Mouse (Mus musculus) kidney, postnatal 0 days (tissue): ENCODE data around the gene Atp2b4. TPM values are rescaled to one million over a fixed set of nuclear protein-coding genes. Genes with fewer than 3 reads are reported as not detected.

ENCODE experiments used
- ATAC-seq: fragments of 200-750 bp; cut with Nextera tagmentation; replicated peaks from 2 replicates; pipeline ENCODE4 v1.8.0; 2017; ENCODE audit warnings: low read depth, moderate number of reproducible peaks, moderate TSS enrichment, moderate library complexity; ENCODE audit not compliant: low FRiP score
- DNase-seq: peaks from one replicate; pipeline ENCODE4 v3.0.0-alpha.2; 2016; ENCODE audit warnings: low spot score
- H3K27ac ChIP-seq: fragments of 300-500 bp; sonication (generic); 2 replicates; pipeline ENCODE4 v1.5.1; 2014; ENCODE audit warnings: mild to moderate bottlenecking
- H3K27me3 ChIP-seq: fragments of 300-500 bp; sonication (generic); 2 replicates; pipeline ENCODE4 v1.6.1; 2014; ENCODE audit warnings: low read length, mixed read lengths; ENCODE audit not compliant: insufficient read depth
- H3K36me3 ChIP-seq: fragments of 300-500 bp; sonication (generic); 2 replicates; pipeline ENCODE4 v1.6.1; 2014; ENCODE audit warnings: low read length, mixed read lengths; ENCODE audit not compliant: insufficient read depth
- H3K4me1 ChIP-seq: fragments of 300-500 bp; sonication (generic); replicated peaks from 2 replicates; pipeline ENCODE4 v1.6.1; 2014; ENCODE audit warnings: antibody characterized with exemption, low read length, mixed read lengths; ENCODE audit not compliant: insufficient read depth
- H3K4me2 ChIP-seq: fragments of 300-500 bp; sonication (generic); 2 replicates; pipeline ENCODE4 v1.6.1; 2014; ENCODE audit warnings: mild to moderate bottlenecking, low read length, moderate library complexity, mixed read lengths
- H3K4me3 ChIP-seq: fragments of 300-500 bp; sonication (generic); replicated peaks from 2 replicates; pipeline ENCODE4 v1.5.1; 2014; ENCODE audit warnings: low read depth, low read length
- H3K9ac ChIP-seq: fragments of 300-500 bp; sonication (generic); 2 replicates; pipeline ENCODE4 v1.6.1; 2014; ENCODE audit warnings: low read depth, low read length
- H3K9me3 ChIP-seq: fragments of 300-500 bp; sonication (generic); replicated peaks from 2 replicates; pipeline ENCODE4 v1.6.1; 2016; ENCODE audit warnings: low read length, inconsistent platforms, mixed read lengths
- CTCF ChIP-seq: IDR thresholded peaks from 2 replicates; pipeline ENCODE4 v1.5.1; 2016; ENCODE audit warnings: antibody characterized with exemption, low read depth, mild to moderate bottlenecking, moderate library complexity
- WGBS: fragments of 180-500 bp; shearing (Covaris S2); extraction: QIAGEN DNeasy Blood & Tissue Kit; methylation state at CpG from one replicate; pipeline ENCODE4 v1.1.7; 2014; 5-methylcytosine and 5-hydroxymethylcytosine counted together
- polyA plus RNA-seq: library from polyadenylated mRNA; unstranded; fragments of >200 nt; fragmentation: Nextera tagmentation; extraction: Ambion mirVana; gene quantifications from 2 replicates; pipeline ENCODE4 v1.2.1, GENCODE M21; 2015

The Atp2b4 gene
- polyA plus RNA-seq, 1 experiment from 2014 or later: 5.6 TPM

DNA sequence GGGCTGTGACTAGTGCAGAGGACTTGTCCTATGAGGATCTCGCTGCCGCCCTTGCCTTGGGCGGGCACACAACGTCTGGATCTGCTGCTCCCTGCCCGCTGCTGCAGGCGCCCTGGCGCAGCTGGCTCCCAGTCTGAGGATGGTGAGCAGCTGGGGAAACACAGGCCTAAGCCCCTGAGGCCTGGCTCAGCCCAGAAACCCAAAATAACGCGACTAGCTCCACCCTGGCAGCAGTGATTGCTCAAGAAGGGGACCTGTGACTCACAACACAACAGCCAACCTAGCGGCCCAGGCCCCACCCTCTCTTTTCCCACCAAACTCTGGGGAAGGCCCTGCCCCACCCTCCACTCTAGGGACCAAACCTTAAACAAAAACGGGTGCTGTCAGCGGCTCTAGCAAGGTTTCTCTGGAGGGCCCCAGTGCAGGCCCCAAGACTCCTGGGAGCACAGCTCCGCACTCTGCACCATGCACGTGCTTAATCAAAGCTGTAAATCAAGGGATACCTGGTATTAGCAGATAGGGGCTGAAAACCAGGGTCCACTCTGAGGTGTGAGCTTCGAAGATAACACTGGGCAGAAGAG, 23.1 kb downstream of the Atp2b4 start:
- DNase-seq: no peak
- TF ChIP-seq CTCF: no peak
- Histone ChIP-seq H3K27me3 (no peaks in the 10 kb centered on the region), H3K4me3 (no peak overlapping the region), H3K4me1 (no peaks in the 10 kb centered on the region), H3K9me3 (no peaks in the 10 kb centered on the region), H3K27ac (no peak overlapping the region), H3K9ac (no peak overlapping the region), H3K4me2 (no peak overlapping the region), H3K36me3 (no peaks in the 10 kb centered on the region)
- WGBS: 82% methylated on average over 15 of the region's 15 CpGs
- ATAC-seq: no peak

DNA sequence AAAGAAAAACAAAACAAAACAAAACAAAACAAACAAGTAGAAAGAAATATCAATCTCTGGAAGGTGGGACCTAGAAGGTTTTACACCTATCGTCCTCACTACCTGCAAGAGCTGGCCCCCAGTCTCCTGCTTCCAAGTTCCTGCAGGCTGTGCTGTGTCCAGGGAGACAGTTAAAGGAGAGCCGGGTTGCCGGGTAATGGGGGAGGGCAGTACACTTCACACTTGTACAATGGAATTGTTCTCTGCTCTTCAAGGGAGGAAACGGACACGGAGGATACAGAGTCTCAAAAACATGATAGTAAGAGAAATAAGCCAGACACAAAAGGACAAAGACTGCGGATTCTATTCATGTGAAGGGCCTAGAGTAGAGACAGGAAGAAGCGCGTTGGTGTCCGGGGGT, 28.3 kb downstream of the Atp2b4 start:
- Histone ChIP-seq H3K9ac (no peak overlapping the region), H3K27me3 (no peaks in the 10 kb centered on the region), H3K4me2 (no peak overlapping the region), H3K27ac (no peak overlapping the region), H3K4me1 (peaks cover 3% of the 10 kb centered on the region; the same call in 1 of the 2 replicates), H3K36me3 (no peaks in the 10 kb centered on the region), H3K9me3 (no peaks in the 10 kb centered on the region), H3K4me3 (no peak overlapping the region)
- ATAC-seq: no peak
- TF ChIP-seq CTCF: no peak
- DNase-seq: peak; percentile 40
- 51% methylated on average over 9 of the region's 9 CpGs for WGBS

DNA sequence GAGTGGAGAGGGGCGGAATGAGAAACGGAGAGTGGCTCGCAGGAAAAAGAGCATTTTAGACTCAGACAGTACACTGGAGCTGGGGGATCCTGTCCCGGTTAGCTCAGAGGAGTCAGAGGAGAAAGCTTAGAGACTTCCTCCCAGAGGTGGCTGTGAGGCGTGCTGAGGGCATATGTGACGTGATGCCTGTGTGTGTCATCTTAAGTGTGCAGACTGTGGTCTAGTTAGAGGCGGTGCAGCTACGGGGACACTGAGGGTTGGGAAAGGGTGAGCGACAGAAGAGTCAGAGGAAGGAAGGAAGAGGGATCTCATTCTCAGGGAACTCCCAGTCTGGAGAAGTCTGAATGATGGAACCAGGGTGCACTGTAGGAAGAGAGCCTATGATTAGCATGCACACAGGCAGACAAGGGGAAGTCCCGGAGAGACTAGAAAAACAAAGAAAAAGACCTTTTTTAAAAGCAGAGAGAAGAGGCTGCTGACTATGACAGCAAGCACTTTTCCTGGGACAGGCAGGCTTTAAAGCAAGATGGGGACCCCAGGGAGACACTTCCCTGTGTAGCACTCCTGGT, 28.9 kb downstream of the Atp2b4 start:
- Histone ChIP-seq H3K4me3 (no peak overlapping the region), H3K4me2 (no peak overlapping the region), H3K4me1 (peaks cover 9% of the 10 kb centered on the region; the same call in 1 of the 2 replicates), H3K27me3 (no peaks in the 10 kb centered on the region), H3K9ac (no peak overlapping the region), H3K27ac (no peak overlapping the region), H3K36me3 (no peaks in the 10 kb centered on the region), H3K9me3 (no peaks in the 10 kb centered on the region)
- ATAC-seq (no peak), DNase-seq (no peak)
- 62% methylated on average over 10 of the region's 10 CpGs for WGBS
- no peak for TF ChIP-seq CTCF

DNA sequence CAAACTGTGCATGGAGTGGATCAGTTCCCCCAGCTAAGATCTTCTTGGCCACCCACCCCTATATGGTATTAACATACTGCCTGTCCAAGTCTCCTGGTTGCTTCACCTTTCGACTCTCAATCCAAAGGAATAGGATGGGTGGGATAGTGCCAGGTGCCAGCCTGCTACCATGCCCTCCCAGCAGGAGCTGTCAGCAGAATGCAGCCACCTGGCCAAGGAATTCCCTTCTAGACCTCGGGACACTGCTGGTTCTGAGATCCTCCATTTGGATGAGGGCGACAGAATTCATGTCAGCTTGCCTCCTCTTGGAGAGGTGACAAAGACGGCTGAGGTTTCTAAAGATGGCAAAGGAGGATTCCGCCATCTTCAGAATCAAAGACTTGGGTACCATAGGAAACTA, 32.8 kb downstream of the Atp2b4 start:
- Histone ChIP-seq H3K27me3 (no peaks in the 10 kb centered on the region), H3K9ac (no peak overlapping the region), H3K36me3 (no peaks in the 10 kb centered on the region), H3K4me3 (no peak overlapping the region), H3K27ac (no peak overlapping the region), H3K4me2 (no peak overlapping the region), H3K4me1 (peaks cover 13% of the 10 kb centered on the region), H3K9me3 (no peaks in the 10 kb centered on the region)
- WGBS: 83% methylated on average over 5 of the region's 5 CpGs
- no peak for TF ChIP-seq CTCF
- DNase-seq: no peak
- no peak for ATAC-seq

DNA sequence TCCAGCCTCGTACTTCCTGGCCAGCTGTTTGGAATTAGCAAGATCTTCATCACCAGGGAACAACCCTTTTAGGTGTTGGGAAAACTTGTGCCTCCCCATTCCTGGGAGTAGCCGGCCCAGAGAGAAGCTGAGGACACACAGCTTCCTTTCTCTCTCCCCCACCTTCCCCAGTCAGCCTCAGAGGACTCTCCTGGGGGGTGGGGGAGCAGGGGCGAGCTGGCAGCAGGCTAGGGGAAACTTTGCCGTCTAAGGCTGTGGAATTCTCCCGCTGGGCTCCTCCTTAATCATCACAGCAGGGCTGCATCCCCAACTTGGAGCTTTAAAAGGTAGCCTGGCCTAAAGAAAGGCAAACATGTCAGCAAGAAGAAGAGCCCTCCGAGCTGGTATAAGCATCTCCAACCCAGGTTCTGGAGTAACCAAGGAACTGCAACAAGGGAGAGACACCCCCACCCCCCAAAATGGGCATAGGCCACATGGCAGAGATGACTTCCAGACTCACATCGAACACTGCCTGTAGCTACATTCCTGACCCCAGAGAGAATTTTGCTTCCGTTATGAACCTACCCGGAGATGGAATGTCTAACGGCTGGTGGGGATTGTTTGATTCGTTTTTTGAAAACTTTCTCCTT, 33.8 kb downstream of the Atp2b4 start:
- Histone ChIP-seq H3K27ac (no peak overlapping the region), H3K4me1 (peaks cover 16% of the 10 kb centered on the region), H3K27me3 (no peaks in the 10 kb centered on the region), H3K4me2 (no peak overlapping the region), H3K9me3 (no peaks in the 10 kb centered on the region), H3K36me3 (no peaks in the 10 kb centered on the region), H3K4me3 (no peak overlapping the region), H3K9ac (no peak overlapping the region)
- DNase-seq (peak; percentile 36), ATAC-seq (no peak)
- no peak for TF ChIP-seq CTCF
- WGBS: 26% methylated on average over 11 of the region's 11 CpGs

DNA sequence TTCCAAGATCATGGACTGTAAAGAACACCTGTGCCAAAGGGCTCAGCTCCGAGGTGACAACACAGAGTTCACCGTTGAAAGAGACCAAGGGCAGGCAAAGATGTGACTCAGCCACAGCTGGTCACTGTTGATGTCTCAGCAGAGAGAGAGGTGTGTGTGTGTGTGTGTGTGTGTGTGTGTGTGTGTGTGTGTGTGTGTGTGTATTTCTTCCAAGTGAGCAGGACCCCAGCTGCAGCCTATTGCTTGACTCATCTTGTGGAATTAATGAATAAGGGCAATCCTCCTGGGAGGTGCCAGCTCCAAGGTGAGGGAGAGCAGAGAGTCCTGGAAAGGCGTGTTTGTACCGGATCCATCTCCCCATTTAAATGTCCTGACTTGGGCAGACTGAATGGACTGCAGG, 35.5 kb downstream of the Atp2b4 start:
- DNase-seq: no peak
- H3K4me1 ChIP-seq: peaks cover 16% of the 10 kb centered on the region
- no peak overlapping the region for H3K27ac ChIP-seq
- H3K4me2 ChIP-seq: no peak overlapping the region
- 58% methylated on average over 4 of the region's 4 CpGs for WGBS
- no peaks in the 10 kb centered on the region for H3K36me3 ChIP-seq
- no peak overlapping the region for H3K9ac ChIP-seq
- H3K4me3 ChIP-seq: no peak overlapping the region
- no peak for TF ChIP-seq CTCF
- no peaks in the 10 kb centered on the region for H3K27me3 ChIP-seq
- no peak for ATAC-seq
- H3K9me3 ChIP-seq: no peaks in the 10 kb centered on the region
